Mouse (Mus musculus): ENCODE data around the gene Hltf. TPM values are rescaled to one million over a fixed set of nuclear protein-coding genes. Genes with fewer than 3 reads are reported as not detected.
"Not testable (repeated sequence)": the region's sequence is repeated elsewhere in the genome, so short reads cannot be mapped to it uniquely, and the experiment has no call there.

Hltf gene
- total RNA-seq, 2 experiments from 2014 or later: 9.3 to 12.0 TPM

DNA sequence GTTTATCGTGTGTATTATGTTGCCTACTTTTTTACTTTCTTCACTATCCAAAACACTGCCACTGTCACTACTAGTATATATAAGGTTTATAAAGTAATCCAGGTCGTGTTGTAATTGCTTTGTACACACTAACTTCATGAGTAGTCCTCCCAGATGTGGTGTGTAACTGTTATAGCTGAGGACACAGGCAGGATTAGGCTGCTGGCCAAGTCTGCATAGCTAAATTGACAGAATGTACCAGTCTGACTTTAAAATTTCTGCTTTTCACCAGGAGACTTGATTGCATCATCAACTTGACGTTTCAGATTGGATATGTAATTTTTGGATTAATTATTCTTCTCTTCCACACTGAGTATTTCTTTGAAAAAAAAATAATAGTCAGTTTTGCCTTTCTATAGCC lies 46.2 kb downstream of the Hltf start:
- DNase-seq (ENCODE audit: low spot score in 2 of 2): no peak

GRCm38 (mm10) chr3:20104318-20104717 lies 46.7 kb downstream of the Hltf start:
- DNase-seq (ENCODE audit: low spot score in 2 of 2): no peak

DNA sequence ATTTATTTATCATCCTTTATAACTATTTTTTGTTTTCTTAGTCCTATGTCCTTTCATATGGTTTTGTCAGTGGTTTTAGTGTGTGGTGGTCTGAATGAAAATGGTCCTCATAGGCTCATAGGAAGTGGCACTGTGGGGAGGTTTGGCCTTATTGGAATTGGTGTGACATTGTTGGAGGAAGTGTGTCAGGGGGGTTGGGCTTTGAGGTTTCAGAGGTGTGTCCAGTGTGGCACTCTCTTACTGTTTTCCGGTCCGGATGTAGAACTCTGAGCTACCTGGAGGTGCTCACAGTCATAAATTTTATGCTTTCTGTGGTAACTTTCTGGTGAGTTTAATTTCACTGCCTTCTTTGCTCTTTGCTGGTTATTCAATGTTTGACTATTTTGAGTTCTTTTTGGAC lies 47.2 kb downstream of the Hltf start:
- DNase-seq (ENCODE audit: low spot score in 2 of 2): no peak

- no peak for DNase-seq (ENCODE audit: low spot score in 2 of 2)
Observed at GRCm38 (mm10) chr3:20108881-20109280, 51.3 kb downstream of the Hltf start.

GRCm38 (mm10) chr3:20111913-20112312 lies 54.3 kb downstream of the Hltf start:
- no peak for DNase-seq (ENCODE audit: low spot score in 2 of 2)

- no peak for DNase-seq (ENCODE audit: low spot score in 2 of 2)
Observed at GRCm38 (mm10) chr3:20119044-20119591, 61.5 kb downstream of the Hltf start.

- no peak for DNase-seq (ENCODE audit: low spot score in 2 of 2)
Observed at GRCm38 (mm10) chr3:20119686-20120244, 62.2 kb downstream of the Hltf start.

DNA sequence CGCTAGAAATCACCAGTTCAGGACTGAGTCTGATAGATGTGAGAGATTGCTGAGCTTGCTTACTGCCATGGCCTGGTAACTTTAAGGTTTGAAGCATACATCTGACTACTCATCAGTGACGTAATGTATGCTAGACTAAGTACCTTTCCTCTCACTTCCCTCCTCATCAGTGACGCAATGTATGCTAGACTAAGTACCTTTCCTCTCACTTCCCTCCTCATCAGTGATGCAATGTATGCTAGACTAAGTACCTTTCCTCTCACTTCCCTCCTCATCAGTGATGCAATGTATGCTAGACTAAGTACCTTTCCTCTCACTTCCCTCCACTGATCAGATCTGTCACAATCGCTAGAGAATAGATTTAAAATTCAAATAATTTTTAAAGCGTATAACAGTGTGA lies 64.0 kb downstream of the Hltf start:
- not testable (repeated sequence) for DNase-seq (ENCODE audit: low spot score in 2 of 2)

- no peak for DNase-seq (ENCODE audit: low spot score in 2 of 2)
Observed at GRCm38 (mm10) chr3:20125604-20126003, 68.0 kb downstream of the Hltf start.

DNA sequence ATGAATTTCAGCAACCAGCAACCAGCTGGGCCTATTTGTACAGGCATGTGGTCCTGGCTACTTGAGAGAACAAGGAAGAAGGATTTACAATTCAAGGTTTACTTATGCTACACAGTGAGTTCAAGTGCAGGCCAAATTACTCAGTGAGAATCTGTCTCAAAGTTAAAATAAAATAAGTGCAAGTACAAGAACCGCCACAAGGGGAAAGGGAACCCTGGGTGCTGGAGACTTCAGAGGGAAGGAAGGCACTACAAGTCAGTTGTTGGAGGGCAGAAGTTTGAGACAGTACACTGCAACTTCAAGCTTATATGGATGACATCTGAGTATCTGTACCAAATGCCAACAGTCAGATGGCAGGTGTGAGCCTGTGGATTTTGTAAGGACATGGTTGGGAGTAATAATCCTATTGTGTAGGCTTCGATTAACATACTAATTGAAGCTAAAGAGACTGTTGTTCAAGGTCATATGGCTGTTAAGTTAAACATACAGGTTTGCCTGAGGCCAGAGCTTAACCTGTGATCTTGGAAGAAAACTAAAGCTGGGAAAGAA lies 69.5 kb downstream of the Hltf start:
- no peak for DNase-seq (ENCODE audit: low spot score in 2 of 2)

GRCm38 (mm10) chr3:20129491-20129890 lies 71.9 kb downstream of the Hltf start:
- no peak for DNase-seq (ENCODE audit: low spot score in 2 of 2)

- DNase-seq (ENCODE audit: low spot score in 2 of 2): no peak
Observed at GRCm38 (mm10) chr3:20130456-20131349, 73.1 kb downstream of the Hltf start.

GRCm38 (mm10) chr3:20131350-20131720 lies 73.7 kb downstream of the Hltf start:
- DNase-seq (ENCODE audit: low spot score in 2 of 2): no peak

DNA sequence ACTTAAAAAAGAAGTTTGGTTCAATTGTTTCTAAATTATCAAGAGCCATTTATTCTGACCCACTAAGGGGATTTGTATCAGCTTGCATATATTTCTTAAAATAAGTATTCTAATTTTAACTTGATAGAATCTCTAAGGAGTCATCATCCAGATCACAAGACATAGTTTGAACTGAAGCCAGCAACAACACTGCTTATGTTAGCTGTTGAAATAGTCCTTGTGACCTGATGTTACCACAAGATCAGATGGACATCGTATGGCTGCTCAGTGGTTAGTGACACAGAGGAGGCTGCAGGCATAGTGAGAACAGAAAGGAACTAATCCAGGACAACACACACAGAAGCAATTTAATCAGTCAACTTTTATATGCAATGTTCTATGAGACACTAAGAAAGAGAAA lies 75.1 kb downstream of the Hltf start:
- DNase-seq (ENCODE audit: low spot score in 2 of 2): no peak

DNA sequence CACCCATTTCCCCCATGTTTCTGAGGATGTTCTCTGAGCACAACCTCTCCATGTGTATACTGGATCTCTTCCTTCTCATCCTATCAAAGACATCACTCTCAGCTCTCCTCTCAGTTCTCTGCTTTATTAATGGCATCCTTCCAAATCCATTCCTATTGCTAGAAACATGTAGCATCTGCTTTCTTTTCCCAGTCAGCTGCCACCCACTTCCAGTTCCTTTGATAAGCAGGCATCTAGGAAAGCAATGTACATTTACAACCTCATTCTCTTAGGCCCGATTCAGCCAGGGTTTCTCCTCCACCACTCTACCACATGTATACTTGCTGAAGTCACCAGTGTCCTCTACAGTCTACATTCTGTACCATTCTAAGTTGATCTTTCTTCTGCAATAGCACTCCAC lies 76.1 kb downstream of the Hltf start:
- DNase-seq (ENCODE audit: low spot score in 2 of 2): no peak

GRCm38 (mm10) chr3:20134545-20134944 lies 76.9 kb downstream of the Hltf start:
- DNase-seq (ENCODE audit: low spot score in 2 of 2): no peak

DNA sequence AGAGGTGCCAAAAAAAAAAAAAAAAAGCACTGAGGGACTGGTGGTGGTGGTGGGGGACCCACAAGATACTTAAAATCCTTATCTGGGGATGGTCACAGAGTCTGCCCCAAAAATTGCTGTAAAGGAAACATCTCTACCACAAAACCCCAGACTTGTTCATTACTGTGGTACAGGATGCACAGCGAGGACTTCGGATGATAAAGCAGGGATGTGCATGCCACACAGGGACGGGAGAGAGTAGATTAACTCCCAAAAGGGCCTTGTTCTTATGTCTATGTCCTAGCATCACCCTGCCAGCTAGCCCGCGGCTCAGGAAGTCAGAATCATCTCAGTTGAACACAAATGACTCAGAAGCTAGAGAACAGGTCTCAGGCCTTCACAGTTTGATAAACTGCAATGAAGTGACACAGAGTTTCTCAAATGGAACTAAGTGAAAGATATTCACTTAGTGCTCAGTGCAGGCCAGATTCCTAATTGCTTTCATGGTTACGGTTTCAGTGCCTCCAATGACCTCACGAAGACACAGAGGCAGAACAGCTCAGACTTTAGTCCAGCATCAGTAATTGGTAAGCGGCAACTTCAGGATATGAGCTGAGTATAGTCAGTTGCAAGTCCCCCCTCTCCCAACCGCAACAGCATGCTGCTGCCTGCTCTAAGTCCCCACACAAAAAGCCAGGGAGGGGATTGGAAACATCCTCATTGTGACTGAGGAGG lies 79.4 kb downstream of the Hltf start:
- DNase-seq (ENCODE audit: low spot score in 2 of 2): no peak

DNA sequence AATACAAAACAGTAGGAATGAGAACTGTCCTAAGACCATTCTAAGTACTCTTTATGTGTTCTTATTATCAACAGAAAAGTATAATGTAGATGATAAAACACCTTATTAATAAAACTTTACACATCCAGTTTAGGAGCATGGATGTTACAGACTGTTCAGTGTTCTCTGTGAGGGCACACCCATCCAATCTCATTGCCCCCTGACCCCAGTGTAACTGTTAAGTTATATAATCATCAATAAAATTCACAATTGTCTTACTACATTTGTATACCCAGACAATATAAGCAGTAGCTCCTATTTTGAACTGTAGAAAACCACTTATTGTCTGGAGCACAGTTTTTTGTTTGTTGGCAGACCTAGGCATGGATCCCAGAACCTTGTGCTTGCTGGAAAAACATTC lies 83.6 kb downstream of the Hltf start:
- no peak for DNase-seq (ENCODE audit: low spot score in 2 of 2)

- DNase-seq (ENCODE audit: low spot score in 2 of 2): no peak
Observed at GRCm38 (mm10) chr3:20141679-20142078, 84.1 kb downstream of the Hltf start.

DNA sequence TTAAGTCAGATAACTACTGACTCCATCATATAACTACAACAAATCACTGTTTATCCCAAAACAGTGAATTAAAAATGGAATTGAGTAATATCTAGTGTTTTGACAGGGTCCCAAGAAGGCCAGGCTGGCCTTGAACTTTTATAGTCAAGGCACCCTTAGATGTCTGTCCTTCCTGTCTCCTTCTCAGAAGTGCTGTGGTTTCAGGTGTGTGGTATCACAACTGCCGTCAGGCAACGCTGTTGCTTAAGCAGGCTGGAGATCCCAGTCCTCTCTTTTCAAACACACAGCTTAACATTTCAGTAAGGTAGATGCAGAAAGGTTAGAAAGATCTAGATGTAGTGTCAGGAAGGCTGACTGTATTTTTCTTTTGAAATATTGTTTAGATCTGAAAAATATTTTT lies 84.5 kb downstream of the Hltf start:
- no peak for DNase-seq (ENCODE audit: low spot score in 2 of 2)

DNA sequence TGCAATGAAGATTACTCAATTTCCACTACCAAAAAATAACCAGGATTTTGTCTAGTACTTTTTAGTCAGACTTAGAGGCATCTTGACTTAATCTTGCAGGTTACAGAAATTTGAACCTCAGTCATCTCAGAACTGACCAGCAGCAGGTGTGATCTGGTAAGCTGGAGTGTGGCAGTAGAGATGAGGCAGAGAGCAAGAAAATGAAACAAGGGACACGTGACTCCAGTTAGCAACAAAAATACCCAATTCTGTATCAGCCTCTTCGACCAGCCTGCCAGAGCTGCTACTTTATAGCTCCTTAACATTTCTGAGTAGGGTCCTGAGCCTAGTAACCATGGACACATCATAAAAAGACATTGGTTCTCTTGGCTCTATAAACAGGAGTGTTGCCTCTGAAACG lies 85.0 kb downstream of the Hltf start:
- no peak for DNase-seq (ENCODE audit: low spot score in 2 of 2)

- DNase-seq (ENCODE audit: low spot score in 2 of 2): no peak
Observed at GRCm38 (mm10) chr3:20143726-20144125, 86.1 kb downstream of the Hltf start.
